Mouse (Mus musculus) heart, embryonic 11.5 days (tissue): Measurements from ENCODE around the gene Gm49661. TPM values are rescaled to one million over a fixed set of nuclear protein-coding genes. Genes with fewer than 3 reads are reported as not detected.

Source experiments
- ATAC-seq: fragments of 200-750 bp; cut with Nextera tagmentation; replicated peaks from 2 replicates; pipeline ENCODE4 v1.8.0; 2017; ENCODE audit warnings: moderate library complexity; ENCODE audit not compliant: insufficient number of reproducible peaks, low FRiP score, low TSS enrichment
- H3K27ac ChIP-seq: fragments of 300-500 bp; sonication (generic); 2 replicates; pipeline ENCODE4 v1.5.1; 2014; ENCODE audit warnings: mild to moderate bottlenecking, low read depth, low read length
- H3K27me3 ChIP-seq: fragments of 300-500 bp; sonication (generic); 2 replicates; pipeline ENCODE4 v1.6.1; 2014; ENCODE audit warnings: mild to moderate bottlenecking, low read length, mixed read lengths; ENCODE audit not compliant: control insufficient read depth, insufficient read depth
- H3K36me3 ChIP-seq: fragments of 300-500 bp; sonication (generic); 2 replicates; pipeline ENCODE4 v1.6.1; 2014; ENCODE audit warnings: mild to moderate bottlenecking, low read length, moderate library complexity, mixed read lengths; ENCODE audit not compliant: control insufficient read depth, insufficient read depth
- H3K4me1 ChIP-seq: fragments of 300-500 bp; sonication (generic); 2 replicates; pipeline ENCODE4 v1.6.1; 2014; ENCODE audit warnings: low read length; ENCODE audit not compliant: control insufficient read depth, insufficient read depth
- H3K4me2 ChIP-seq: fragments of 300-500 bp; sonication (generic); 2 replicates; pipeline ENCODE4 v1.6.1; 2014; ENCODE audit warnings: mild to moderate bottlenecking, moderate library complexity
- H3K4me3 ChIP-seq: fragments of 300-500 bp; sonication (generic); 2 replicates; pipeline ENCODE4 v1.5.1; 2014; ENCODE audit warnings: low read depth, low read length
- H3K9ac ChIP-seq: fragments of 300-500 bp; sonication (generic); 2 replicates; pipeline ENCODE4 v1.6.1; 2014; ENCODE audit warnings: mild to moderate bottlenecking, low read depth, low read length, moderate library complexity
- H3K9me3 ChIP-seq: fragments of 300-500 bp; sonication (generic); replicated peaks from 2 replicates; pipeline ENCODE4 v1.6.1; 2016; ENCODE audit warnings: low read length; ENCODE audit not compliant: control insufficient read depth
- WGBS: fragments of 180-500 bp; shearing (Covaris S2); extraction: QIAGEN DNeasy Blood & Tissue Kit; methylation state at CpG from one replicate; pipeline ENCODE4 v1.1.7; 2014; ENCODE audit not compliant: insufficient replicate concordance; 5-methylcytosine and 5-hydroxymethylcytosine counted together
- polyA plus RNA-seq: library from polyadenylated mRNA; unstranded; fragments of >200 nt; fragmentation: Nextera tagmentation; extraction: Ambion mirVana; gene quantifications from 2 replicates; pipeline ENCODE4 v1.2.1, GENCODE M21; 2014

Gm49661 gene
- polyA plus RNA-seq, 1 experiment from 2014 or later, result not detected

DNA sequence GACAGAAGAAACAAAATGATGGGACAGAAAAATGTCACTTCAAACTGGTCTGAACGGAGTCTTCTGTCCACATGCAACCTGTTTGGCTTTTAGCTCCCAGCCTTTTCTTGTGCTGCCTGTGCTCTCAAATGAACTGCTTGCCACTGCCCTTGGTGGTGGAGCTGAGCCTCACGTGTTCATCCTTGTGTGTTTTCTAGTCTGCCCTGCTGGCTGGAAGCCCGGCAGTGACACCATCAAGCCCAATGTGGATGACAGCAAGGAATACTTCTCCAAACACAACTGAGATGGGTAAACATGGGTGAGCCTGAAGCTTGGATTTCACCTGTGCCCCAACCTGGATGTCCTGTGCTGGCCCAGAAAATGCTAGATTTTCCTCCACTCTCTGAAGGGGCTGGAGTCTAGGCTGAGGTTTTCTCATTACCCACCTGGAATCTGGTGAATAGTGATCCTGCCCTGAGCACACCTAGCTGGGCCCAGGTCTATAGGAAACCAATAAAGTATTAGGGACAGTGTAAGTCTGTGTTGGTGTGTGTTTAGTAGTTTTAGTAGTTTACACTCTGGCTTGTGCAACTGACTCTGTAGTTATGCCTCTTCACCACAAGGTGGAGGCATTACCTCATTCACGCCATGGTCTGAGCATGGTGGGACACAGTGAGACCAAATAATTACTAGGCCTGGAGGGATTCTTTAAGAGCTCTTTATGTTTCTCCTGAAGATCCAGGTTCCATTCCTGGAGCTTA is 4.7 kb upstream of the Gm49661 start:
- Histone ChIP-seq H3K4me3 (no peak overlapping the region), H3K9ac (no peak overlapping the region), H3K9me3 (no peaks in the 10 kb centered on the region), H3K27me3 (no peaks in the 10 kb centered on the region), H3K4me2 (no peak overlapping the region), H3K4me1 (peaks cover 26% of the 10 kb centered on the region), H3K36me3 (peaks cover 12% of the 10 kb centered on the region), H3K27ac (no peak overlapping the region)
- no peak for ATAC-seq
- 64% methylated on average over 4 of the region's 4 CpGs for WGBS

DNA sequence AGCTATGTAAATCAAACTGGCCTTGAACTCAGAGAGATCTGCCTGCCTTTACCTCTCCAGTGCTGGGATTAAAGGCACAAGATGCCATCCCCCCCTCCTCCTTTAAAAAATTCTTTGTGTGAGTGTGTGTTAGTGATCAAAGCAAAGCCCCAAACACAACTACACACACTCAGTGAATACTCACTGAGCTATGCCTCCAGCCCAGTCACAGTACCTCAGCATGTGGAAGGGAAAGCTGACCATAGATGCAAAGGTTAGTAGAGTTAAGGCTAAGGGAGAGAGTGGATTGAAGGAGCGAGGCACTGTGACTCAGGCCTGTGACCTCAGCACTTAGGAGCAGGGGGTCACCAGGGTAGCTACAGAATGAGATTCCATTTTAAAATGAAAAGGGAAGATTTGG is 3.8 kb upstream of the Gm49661 start:
- Histone ChIP-seq H3K9ac (no peak overlapping the region), H3K4me3 (no peak overlapping the region), H3K9me3 (no peaks in the 10 kb centered on the region), H3K36me3 (peaks cover 12% of the 10 kb centered on the region), H3K4me2 (no peak overlapping the region), H3K4me1 (peaks cover 28% of the 10 kb centered on the region), H3K27ac (no peak overlapping the region), H3K27me3 (no peaks in the 10 kb centered on the region)
- ATAC-seq, result no peak
- WGBS, result 93% methylated on average over 1 of the region's 1 CpGs

DNA sequence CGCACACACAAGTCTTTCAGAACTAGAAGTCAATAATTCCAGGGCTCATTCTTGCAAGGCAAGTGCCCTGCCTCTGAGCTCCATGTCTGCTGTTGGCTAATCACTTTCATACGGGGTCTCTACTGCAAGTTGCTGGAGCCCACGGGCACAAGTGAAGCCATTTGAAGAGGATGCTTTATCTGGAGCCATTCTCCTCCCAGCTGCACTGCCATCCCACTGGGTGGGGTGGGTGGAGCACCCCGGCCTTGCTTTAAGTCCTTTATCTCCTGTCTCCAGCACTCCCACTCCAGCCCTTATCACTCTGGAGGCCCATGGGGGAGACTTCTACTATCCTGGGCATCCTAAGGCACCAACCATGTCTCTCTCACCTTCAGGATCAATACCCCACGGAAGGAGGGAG is 1.7 kb upstream of the Gm49661 start:
- WGBS, result 34% methylated on average over 5 of the region's 5 CpGs
- peaks cover 28% of the 10 kb centered on the region for H3K4me1 ChIP-seq

DNA sequence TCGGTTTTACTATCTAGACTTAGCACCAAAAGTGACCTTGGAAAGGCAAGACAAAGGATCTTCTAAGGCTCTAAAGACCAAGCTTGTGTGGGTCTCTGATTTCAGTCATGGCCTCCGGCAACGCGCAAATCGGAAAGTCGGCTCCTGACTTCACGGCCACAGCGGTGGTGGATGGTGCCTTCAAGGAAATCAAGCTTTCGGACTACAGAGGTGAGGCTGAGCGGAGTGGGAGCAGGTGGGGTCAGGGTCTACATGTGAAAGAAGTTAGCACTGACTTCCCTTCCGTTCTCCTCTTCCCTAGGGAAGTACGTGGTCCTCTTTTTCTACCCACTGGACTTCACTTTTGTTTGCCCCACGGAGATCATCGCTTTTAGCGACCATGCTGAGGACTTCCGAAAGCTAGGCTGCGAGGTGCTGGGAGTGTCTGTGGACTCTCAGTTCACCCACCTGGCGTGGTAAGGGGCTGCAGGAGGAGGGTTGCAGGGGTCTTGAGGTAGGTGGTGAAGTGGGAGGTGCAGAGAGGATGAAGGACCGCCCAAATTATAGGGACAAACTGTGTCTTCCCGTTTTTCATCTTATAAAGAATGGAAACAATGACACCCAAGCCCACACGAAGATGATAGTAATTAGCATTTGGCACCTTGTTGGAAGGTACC is 1.0 kb upstream of the Gm49661 start:
- Histone ChIP-seq H3K36me3 (peaks cover 12% of the 10 kb centered on the region), H3K27ac (peak overlapping the region; percentile 77), H3K4me2 (peak overlapping the region; percentile 92), H3K27me3 (no peaks in the 10 kb centered on the region), H3K9ac (peak overlapping the region; percentile 97), H3K9me3 (no peaks in the 10 kb centered on the region), H3K4me3 (peak overlapping the region; percentile 64), H3K4me1 (peaks cover 25% of the 10 kb centered on the region)
- 13% methylated on average over 21 of the region's 21 CpGs for WGBS
- no peak for ATAC-seq

More for the DNA sequence above, 1.7 kb upstream of the Gm49661 start:
- ATAC-seq, result peak; percentile 74
- Histone ChIP-seq H3K9ac (peak overlapping the region; percentile 97), H3K27me3 (no peaks in the 10 kb centered on the region), H3K27ac (peak overlapping the region; percentile 77), H3K4me3 (peak overlapping the region; percentile 64), H3K36me3 (peaks cover 12% of the 10 kb centered on the region), H3K9me3 (no peaks in the 10 kb centered on the region), H3K4me2 (peak overlapping the region; percentile 92)

DNA sequence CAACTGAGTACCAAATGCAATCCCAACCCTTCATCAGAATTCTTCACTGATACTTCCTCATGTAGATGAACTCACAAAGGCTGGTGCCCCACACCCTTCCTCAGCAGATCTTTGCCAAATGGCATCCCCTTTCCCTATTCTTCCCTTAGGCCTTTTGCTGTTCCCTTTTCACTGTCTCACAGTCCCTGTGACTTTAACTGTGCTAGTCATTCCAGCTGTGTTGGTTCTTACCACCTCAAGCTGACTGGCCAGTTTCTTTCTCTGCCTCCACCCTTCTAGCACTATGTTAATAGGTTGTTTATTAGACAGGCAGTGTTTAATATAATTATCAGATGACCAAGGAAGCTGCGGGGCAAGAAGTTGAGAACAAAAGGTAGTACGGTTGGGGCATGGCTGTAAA is 583 bp downstream of the Gm49661 start:
- no peaks in the 10 kb centered on the region for H3K27me3 ChIP-seq
- H3K4me1 ChIP-seq, result peaks cover 29% of the 10 kb centered on the region
- 25% methylated on average over 2 of the region's 2 CpGs for WGBS
- H3K27ac ChIP-seq, result peak overlapping the region; percentile 77
- H3K36me3 ChIP-seq, result peaks cover 12% of the 10 kb centered on the region
- peak overlapping the region; percentile 92 for H3K4me2 ChIP-seq
- no peaks in the 10 kb centered on the region for H3K9me3 ChIP-seq
- H3K4me3 ChIP-seq, result peak overlapping the region; percentile 64
- peak overlapping the region; percentile 97 for H3K9ac ChIP-seq
- ATAC-seq, result no peak

DNA sequence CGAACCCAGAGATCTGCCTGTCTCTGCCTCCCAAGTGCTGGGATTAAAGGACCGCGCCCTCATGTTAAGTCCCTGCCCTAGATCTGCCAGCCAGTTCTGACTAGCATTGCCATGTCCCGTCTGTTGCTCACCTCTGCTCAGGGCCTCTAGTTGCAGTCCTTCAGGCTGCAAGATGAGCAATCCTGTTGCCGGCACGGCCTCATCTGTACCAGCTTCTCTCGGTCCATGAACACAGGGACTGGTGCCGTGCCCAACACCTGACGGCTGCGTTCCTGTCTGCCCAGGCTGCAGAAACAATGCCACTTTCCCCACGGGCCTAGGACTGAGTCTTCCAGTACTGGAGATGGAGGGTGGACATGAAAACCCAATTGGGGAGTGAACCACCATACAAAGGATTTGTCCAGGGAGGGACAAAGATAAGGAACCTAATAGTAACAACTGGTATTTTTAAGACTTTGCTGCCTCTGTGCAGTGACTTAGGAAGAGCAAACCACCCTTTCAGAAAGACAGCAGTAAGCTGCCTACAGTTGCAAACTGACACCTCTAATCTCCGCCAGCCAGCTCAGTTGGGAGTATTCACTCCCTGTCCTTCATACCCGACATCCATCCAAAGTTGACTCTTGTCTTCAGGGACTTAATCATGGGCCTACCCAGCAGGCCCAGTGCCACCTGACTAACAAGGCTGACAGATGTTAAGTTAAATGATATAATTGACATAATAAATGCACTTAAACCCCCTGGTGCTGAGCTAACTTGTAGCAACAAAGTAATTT is 1.5 kb downstream of the Gm49661 start:
- no peak overlapping the region for H3K27ac ChIP-seq

DNA sequence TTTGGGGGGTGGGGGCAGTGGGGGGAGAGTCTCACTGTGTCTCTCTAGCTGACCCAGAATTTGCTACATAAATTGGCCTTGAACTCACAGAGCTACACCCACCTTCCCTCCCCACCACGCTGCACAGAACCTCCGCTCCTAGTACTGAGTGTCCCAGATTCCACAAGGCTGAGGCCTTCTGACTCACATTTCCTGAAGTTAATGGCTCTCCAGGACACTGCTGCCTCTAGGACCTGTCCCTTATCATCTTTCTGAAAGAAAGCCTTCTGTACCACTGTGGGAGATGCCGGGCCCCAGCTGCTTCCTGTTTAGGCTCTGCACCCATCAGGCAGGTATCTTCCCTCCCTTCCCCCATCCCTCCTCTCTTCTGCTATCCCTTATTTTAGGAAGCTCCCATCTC is 2.6 kb downstream of the Gm49661 start:
- Histone ChIP-seq H3K36me3 (peaks cover 7% of the 10 kb centered on the region), H3K4me1 (peaks cover 29% of the 10 kb centered on the region), H3K27ac (peak overlapping the region; percentile 72), H3K4me2 (peak overlapping the region; percentile 87), H3K27me3 (no peaks in the 10 kb centered on the region), H3K9me3 (no peaks in the 10 kb centered on the region), H3K4me3 (peak overlapping the region; percentile 65; the same call in 1 of the 2 replicates), H3K9ac (no peak overlapping the region; the same call in 1 of the 2 replicates)
- 21% methylated on average over 3 of the region's 3 CpGs for WGBS
- ATAC-seq, result no peak

More for the DNA sequence above, 1.5 kb downstream of the Gm49661 start:
- 83% methylated on average over 13 of the region's 13 CpGs for WGBS
- peaks cover 12% of the 10 kb centered on the region for H3K36me3 ChIP-seq
- H3K9ac ChIP-seq, result no peak overlapping the region
- H3K4me1 ChIP-seq, result peaks cover 29% of the 10 kb centered on the region
- no peaks in the 10 kb centered on the region for H3K27me3 ChIP-seq
- peak overlapping the region; percentile 92; the same call in 1 of the 2 replicates for H3K4me2 ChIP-seq
- ATAC-seq, result no peak
- no peaks in the 10 kb centered on the region for H3K9me3 ChIP-seq
- no peak overlapping the region for H3K4me3 ChIP-seq

DNA sequence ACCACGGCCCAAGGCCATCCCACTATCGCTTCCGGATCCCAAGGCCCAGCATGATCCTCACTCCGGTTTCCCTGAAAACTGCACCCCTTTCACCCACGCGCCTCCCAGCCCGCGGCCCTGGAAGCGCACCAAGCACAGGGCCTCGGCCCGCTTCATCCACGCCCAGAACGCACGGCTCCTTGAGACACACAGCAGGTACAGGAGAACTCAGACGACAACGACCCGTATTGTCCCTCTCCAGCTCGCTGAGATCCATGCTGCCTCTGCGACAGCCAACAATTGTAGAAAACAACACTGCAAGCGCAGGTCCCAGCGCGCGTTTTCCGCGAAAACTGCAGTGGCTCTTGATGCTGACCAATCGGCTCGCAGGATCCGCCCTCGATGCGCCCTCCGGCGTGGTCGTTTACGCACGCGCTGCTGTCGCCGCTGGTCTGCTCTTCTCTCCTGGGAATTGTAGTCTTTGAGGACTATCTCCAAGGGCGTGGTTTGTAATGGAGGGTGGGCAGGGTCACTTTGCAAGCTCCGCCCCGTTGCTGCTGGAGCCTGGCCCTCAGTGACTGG is 3.4 kb downstream of the Gm49661 start:
- Histone ChIP-seq H3K9ac (peak overlapping the region; percentile 70), H3K27ac (peak overlapping the region; percentile 58)
- WGBS, result under 1% methylated on average over 41 of the region's 41 CpGs

More for the DNA sequence above, 3.4 kb downstream of the Gm49661 start:
- H3K27me3 ChIP-seq, result no peaks in the 10 kb centered on the region
- no peaks in the 10 kb centered on the region; the same call in none of the 2 replicates for H3K36me3 ChIP-seq
- no peaks in the 10 kb centered on the region for H3K9me3 ChIP-seq
- H3K4me3 ChIP-seq, result peak overlapping the region; percentile 65
- peak; percentile 85 for ATAC-seq
- H3K4me1 ChIP-seq, result peaks cover 23% of the 10 kb centered on the region
- peak overlapping the region; percentile 87 for H3K4me2 ChIP-seq
